Mouse (Mus musculus): ENCODE measurements at regions not wholly inside any gene's neighbourhood (a gene's known extent, or its start where the extent isn't known, plus 50 kb on each side); places are given as distances from the start of the nearest gene placed in this dataset.

DNA sequence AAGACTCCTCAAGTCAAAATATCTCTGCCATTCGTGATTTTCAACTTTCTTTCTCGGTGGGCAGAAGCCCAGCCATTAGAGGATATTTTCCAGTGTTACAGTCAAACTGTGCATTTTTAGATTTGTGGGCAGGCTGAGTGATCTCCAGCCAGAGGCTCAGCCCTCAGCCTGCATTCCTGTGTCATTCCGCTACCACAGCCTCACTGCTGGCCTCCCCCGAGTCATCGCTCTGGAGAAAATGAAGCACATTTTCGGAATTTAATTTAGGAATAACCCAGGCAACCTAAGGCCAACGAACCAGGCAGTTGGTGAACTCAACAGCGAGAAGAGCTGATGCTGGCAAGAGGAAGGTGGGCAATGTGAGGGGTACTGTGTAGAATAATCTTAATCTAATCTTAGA lies 80.9 kb upstream of the Nudt7 start:
- ATAC-seq (replicated peaks; ENCODE audit: poor library complexity), result no peak

DNA sequence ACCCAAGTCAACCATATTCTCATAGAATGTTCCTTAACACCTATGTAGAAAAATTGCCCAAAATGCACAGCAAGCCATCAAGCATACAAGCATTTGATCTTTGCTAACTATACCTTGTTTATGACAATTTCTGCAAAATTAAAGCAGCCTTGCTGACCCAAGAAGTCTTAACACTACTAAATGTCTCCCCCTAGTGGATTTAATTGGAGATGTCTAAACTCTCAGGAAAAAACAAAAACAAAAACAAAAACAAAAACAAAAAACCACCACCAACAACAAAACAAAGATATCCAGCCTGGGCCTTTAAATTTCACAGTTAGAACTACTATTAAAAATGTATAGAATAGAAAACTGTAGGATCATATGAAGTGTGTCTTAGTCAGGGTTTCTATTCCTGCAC lies 69.8 kb upstream of the Nudt7 start:
- no peak for ATAC-seq (replicated peaks; ENCODE audit: poor library complexity)

- ATAC-seq (replicated peaks; ENCODE audit: poor library complexity), result no peak
Measured at GRCm38 (mm10) chr8:114072330-114072729, 61.0 kb upstream of the Nudt7 start.

DNA sequence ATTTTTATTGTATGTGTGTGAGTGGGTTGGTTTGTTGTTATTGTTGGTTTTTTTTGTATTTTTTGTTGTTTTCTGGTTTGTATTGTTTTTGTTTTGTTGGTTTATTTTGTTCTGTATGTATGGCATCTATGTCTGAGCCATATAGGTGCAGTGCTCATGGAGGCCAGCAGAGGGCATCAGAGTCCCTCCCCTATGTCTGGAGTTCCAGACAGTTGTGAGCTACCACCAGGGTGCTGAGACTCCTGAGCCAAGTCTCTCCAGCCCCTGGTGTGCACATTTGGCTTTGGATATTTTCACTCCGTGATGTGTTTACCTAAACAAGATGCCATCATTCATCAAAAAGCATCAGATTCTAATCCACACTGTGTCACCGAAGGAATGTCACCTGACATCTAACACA lies 59.2 kb upstream of the Nudt7 start:
- ATAC-seq (replicated peaks; ENCODE audit: poor library complexity), result peak; percentile 97

- no peak for ATAC-seq (replicated peaks; ENCODE audit: poor library complexity)
Measured at GRCm38 (mm10) chr8:114076701-114077100, 56.7 kb upstream of the Nudt7 start.

DNA sequence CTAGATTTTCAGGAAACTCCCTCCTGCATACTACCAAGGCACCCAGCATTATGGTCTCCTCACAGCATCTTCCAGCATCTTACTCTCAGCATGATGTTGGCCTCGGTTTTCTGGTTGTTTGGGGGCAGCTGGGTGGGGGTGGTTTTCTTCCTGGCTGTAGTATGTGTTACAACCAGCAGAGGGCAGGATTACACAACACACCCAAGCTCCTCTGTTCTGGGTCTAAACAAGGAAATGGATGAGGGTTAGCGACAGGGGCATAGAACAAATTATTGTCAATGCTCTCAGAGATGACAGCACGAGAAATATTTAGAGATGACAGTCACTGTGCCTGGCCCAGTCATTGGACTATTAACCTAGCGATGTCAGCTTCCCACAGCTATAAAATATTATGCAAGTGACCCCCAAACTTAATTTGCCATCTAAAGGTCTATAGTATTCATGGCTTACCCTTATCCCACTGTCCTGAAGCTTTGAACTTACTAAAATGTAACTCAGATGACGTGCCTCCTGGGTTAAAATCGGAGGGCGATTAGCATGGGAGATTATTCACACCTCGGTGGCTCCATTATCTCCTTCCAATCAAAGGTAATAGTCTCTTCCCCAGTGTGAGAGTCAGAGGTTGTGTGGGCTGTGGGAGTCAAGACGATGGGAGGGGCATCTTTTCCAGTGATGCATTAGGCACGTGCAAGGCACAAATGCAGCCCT lies 52.2 kb upstream of the Nudt7 start:
- peak; percentile 98 for ATAC-seq (replicated peaks; ENCODE audit: poor library complexity)

GRCm38 (mm10) chr8:114081757-114082059 lies 51.6 kb upstream of the Nudt7 start:
- no peak for ATAC-seq (replicated peaks; ENCODE audit: poor library complexity)
